Comparison of ENCODE assay signal across 15 mouse cellular contexts in the genomic region with DNA sequence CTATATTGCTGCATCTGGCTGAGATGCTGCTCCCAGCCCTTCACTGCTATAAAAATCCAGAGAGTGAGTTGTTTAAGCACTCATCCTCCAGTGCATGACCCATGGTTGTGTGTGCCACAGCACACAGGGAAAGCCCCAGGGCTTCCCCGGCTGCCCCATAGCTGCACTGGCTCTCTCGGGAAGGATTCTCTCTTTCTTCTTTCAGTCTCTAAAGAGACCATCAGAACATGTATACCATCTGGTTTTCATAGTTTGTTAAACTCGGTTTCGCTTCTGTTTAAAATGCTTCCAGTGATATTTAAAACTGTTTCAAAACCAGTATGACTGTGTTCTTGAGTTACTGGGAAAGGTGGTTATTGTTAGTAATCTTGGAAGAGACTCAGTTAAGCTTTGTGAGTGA.
"Had no signal": no experiment of that assay in that cellular context is flagged by ENCODE, and none has a peak within 500 bp of the region (broad histone marks: within the 10 kb centered on the region; RNA-seq: fewer than 3 reads in every experiment).

No protein-coding gene starts in this region.

- H3K27me3 ChIP-seq: neural tube, embryonic 13.5 days; neural tube, embryonic 15.5 days; stomach, embryonic 15.5 days had no signal

- DNase-seq: retina, postnatal 1 day; right cerebral cortex, adult 18-20 months; right cerebral cortex, postnatal 14 days; right cerebral cortex, postnatal 25 days; right cerebral cortex, postnatal 4 days; spleen, adult 18-20 months; thymus, adult 18-20 months; thymus, adult 2 months; thymus, postnatal 14 days; thymus, postnatal 25 days; thymus, postnatal 36 days had no signal

- H3K27ac ChIP-seq: neural tube, embryonic 13.5 days; neural tube, embryonic 15.5 days; stomach, embryonic 15.5 days; stomach, postnatal 0 days had no signal

- H3K9me3 ChIP-seq: neural tube, embryonic 13.5 days; neural tube, embryonic 15.5 days; stomach, embryonic 15.5 days had no signal

- H3K4me1 ChIP-seq: stomach, embryonic 15.5 days had no signal

- H3K4me3 ChIP-seq: neural tube, embryonic 13.5 days; neural tube, embryonic 15.5 days; stomach, embryonic 15.5 days had no signal

- H3K9ac ChIP-seq: neural tube, embryonic 13.5 days; neural tube, embryonic 15.5 days; stomach, embryonic 15.5 days had no signal

- H3K4me2 ChIP-seq: neural tube, embryonic 13.5 days; neural tube, embryonic 15.5 days; stomach, embryonic 15.5 days had no signal

- H3K36me3 ChIP-seq: neural tube, embryonic 13.5 days; neural tube, embryonic 15.5 days; stomach, embryonic 15.5 days had no signal
